Mouse (Mus musculus) kidney, adult 2 months (tissue): ENCODE data around the gene Kidins220. TPM values are rescaled to one million over a fixed set of nuclear protein-coding genes. Genes with fewer than 3 reads are reported as not detected.
A peak's percentile ranks its signal among the peaks of the same experiment; 100 is the strongest.

ENCODE experiments used
- DNase-seq: peaks from one replicate; pipeline ENCODE4 v3.0.0; 2021
- H3K27ac ChIP-seq: fragments of 200-500 bp; 2 replicates; pipeline ENCODE4 v1.5.1; 2012; ENCODE audit warnings: low read depth, low read length, control low read depth, inconsistent platforms; ENCODE audit not compliant: insufficient read depth
- H3K27me3 ChIP-seq: fragments of 200-500 bp; replicated peaks from 2 replicates; pipeline ENCODE4 v1.6.1; 2012; ENCODE audit warnings: mild to moderate bottlenecking, moderate library complexity, low read length, inconsistent platforms; ENCODE audit not compliant: control insufficient read depth, insufficient read depth
- H3K36me3 ChIP-seq: fragments of 200-500 bp; 2 replicates; pipeline ENCODE4 v1.6.1; 2012; ENCODE audit warnings: mild to moderate bottlenecking, moderate library complexity, low read length, inconsistent platforms; ENCODE audit not compliant: control insufficient read depth, insufficient read depth
- H3K4me1 ChIP-seq: fragments of 200-500 bp; 2 replicates; pipeline ENCODE4 v1.6.1; 2011; ENCODE audit warnings: low read length; ENCODE audit not compliant: control insufficient read depth, insufficient read depth
- H3K4me3 ChIP-seq: fragments of 200-500 bp; 2 replicates; pipeline ENCODE4 v1.5.1; 2011; ENCODE audit warnings: mild to moderate bottlenecking, low read depth, low read length, control low read depth; ENCODE audit not compliant: insufficient read depth
- CTCF ChIP-seq: fragments of 200-500 bp; conservative IDR thresholded peaks from 2 replicates; pipeline ENCODE4 v1.5.1; 2011; ENCODE audit warnings: low read depth, mild to moderate bottlenecking, control low read depth, low read length, moderate library complexity, mixed read lengths; ENCODE audit not compliant: insufficient read depth, insufficient read length
- POLR2A ChIP-seq: fragments of 200-500 bp; IDR thresholded peaks from one replicate; pipeline ENCODE4 v1.6.1; 2011; ENCODE audit warnings: low read depth, low read length, control low read depth
- WGBS: fragments of 180-500 bp; shearing (Covaris S2); methylation state at CpG from one replicate; pipeline ENCODE4 v1.1.7; 2018; 5-methylcytosine and 5-hydroxymethylcytosine counted together
- polyA plus RNA-seq: library from polyadenylated mRNA; depleted of rRNA; stranded (reverse); fragments of >200 nt; gene quantifications from 2 replicates; pipeline ENCODE4 v1.2.3, GENCODE M21; 2012

Gene Kidins220
- polyA plus RNA-seq, 1 experiment, result 79.6 TPM

DNA sequence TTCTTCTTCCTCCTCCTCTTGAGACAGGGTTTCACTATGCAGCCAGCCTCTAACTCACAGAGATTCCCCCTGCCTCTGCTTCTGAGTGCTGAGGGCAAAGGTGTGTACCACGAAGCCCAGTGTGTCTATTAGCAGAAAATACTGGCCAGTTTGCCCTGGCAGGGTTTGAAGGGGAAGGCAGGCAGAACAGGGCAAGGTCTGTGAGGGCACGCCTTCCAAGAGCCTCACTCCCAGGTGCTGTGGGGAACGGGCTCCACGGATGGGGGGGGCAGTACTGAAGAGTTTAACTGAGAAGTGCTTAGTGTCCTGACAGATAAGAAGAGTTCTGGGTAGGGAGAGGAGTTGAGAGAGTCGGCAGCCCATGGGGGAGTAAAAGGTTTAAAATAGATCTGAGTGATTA is 1.1 kb upstream of the Kidins220 start:
- Histone ChIP-seq H3K36me3 (no peaks in the 10 kb centered on the region), H3K4me1 (peaks cover 14% of the 10 kb centered on the region; the same call in 1 of the 2 replicates), H3K4me3 (peak overlapping the region; percentile 33; the same call in 1 of the 2 replicates), H3K27ac (peak overlapping the region; percentile 92), H3K27me3 (no peaks in the 10 kb centered on the region)
- TF ChIP-seq CTCF (no peak), POLR2A (no peak)
- peak; percentile 85 for DNase-seq
- 23% methylated on average over 5 of the region's 5 CpGs for WGBS

DNA sequence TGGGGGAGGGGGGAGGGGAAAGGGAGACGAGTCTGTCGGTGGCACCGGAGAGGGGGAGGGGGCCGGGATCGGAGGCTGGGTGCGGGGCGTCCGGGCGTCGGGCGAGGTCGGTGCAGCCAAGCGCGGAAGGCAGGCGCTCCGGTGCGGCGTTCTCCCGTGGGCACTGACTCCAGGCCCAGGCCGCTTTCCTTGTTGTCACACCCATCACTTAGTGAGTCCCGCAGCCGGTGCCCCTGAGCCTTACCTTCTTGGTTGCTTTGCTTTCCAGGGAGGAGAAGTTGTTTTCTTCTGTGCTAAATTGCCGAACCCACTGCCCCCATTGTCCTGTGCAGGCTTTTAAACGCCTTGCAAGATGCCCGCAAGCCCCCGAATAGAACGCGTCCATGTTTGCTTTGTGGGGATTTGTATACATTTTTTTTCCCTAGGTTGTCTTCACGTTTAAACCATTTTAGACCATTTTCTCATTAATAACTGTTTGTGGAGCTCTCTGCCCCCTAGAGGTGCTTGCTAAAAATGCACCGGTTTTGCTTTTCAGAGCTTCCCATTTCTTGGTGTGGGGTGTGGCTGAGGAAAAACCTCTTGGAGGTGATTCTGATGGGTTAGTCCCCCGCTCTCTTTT is 499 bp downstream of the Kidins220 start:
- DNase-seq, result peak; percentile 84
- TF ChIP-seq POLR2A (no peak), CTCF (peak; percentile 29; the same call in 1 of the 2 replicates)
- Histone ChIP-seq H3K36me3 (no peaks in the 10 kb centered on the region), H3K27me3 (no peaks in the 10 kb centered on the region), H3K27ac (peak overlapping the region; percentile 87), H3K4me3 (peak overlapping the region; percentile 94), H3K4me1 (peaks cover 17% of the 10 kb centered on the region; the same call in 1 of the 2 replicates)
- WGBS, result under 1% methylated on average over 31 of the region's 31 CpGs

DNA sequence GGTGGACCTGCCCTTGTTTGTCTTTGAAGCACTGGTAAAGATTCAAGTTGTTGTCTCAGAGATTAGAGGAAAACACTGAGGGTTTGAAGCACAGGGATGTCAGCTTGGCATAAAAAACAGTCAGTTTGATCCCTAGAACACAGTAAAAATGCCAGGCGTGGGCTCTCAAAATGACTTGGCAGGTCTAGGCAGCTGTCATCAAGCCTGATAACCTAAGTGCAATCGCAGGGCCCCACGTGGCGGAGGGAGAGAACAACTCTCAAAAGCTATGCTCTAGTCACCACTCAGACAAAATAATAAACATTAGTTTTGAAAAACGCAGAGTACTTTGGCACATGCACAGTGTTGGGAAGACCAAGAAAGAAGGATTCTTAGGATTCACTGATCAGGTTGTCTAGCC is 10.5 kb downstream of the Kidins220 start:
- Histone ChIP-seq H3K36me3 (peaks cover 11% of the 10 kb centered on the region), H3K27me3 (no peaks in the 10 kb centered on the region), H3K27ac (no peak overlapping the region), H3K4me3 (no peak overlapping the region), H3K4me1 (no peaks in the 10 kb centered on the region; the same call in 1 of the 2 replicates)
- TF ChIP-seq POLR2A, result no peak
- TF ChIP-seq CTCF, result no peak
- 74% methylated on average over 5 of the region's 5 CpGs for WGBS
- DNase-seq, result no peak

DNA sequence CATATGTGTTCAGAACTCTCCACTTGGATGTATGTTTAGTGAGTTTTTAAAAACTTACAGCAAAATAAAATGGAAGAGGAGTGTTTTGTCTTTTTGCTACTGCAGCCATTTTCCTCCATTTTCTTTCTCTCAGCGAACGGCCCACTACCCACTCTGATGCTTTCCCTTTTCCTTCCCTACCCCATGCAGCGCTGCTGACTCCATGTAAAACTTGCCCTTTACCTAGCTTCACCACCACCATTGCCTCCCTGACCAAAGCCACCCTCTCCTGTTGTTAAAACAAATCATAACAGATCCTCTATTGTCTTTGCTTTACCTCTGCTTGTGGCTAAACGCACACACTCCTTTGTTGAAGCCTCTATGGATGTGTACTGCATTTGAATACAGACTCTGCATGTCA is 20.6 kb downstream of the Kidins220 start:
- no peak overlapping the region for H3K4me3 ChIP-seq
- peaks cover 23% of the 10 kb centered on the region for H3K36me3 ChIP-seq
- no peak overlapping the region for H3K27ac ChIP-seq
- WGBS, result 94% methylated on average over 4 of the region's 4 CpGs
- no peak for DNase-seq
- TF ChIP-seq CTCF (no peak), POLR2A (no peak)
- no peaks in the 10 kb centered on the region for H3K27me3 ChIP-seq
- no peaks in the 10 kb centered on the region for H3K4me1 ChIP-seq

DNA sequence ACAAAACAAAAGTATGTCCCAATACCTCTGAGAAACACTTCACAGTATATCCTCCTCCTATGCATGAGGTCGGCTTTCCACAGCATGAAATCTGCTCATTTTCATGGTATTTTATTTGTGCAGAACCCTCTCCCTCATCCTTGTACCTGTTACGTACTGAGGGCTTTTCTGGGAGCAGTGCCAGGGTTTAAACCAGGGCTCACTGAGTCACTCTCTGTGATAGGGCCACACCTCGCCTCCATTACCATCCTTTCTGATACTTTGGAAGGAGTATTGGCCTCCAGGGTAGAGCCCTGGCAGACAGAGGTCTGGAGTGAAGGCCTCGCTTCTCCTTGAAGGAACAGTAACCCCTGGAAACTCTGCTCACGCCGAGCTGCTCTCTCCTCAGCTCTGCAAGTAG is 30.6 kb downstream of the Kidins220 start:
- TF ChIP-seq POLR2A (no peak), CTCF (no peak)
- 69% methylated on average over 6 of the region's 6 CpGs for WGBS
- Histone ChIP-seq H3K27me3 (no peaks in the 10 kb centered on the region), H3K4me1 (no peaks in the 10 kb centered on the region), H3K36me3 (peaks cover 15% of the 10 kb centered on the region), H3K27ac (no peak overlapping the region), H3K4me3 (no peak overlapping the region)
- no peak for DNase-seq

DNA sequence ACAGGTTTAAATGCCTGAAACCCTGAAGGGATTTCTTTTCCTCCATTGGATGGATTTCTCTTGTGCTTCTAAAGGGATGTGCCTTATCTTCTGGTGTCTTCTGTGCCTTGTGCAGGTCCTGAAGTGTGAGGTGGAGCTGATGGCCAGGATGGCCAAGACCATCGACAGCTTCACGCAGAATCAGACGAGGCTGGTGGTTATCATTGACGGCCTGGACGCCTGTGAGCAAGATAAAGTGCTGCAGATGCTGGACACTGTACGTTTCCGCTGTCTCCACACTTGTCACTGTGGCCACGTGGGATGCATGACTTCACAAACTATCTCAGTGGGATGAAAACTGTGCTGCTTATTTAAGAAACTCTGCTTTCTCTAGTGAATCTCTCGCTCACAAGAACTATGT is 35.2 kb downstream of the Kidins220 start:
- no peak overlapping the region for H3K4me3 ChIP-seq
- WGBS, result 87% methylated on average over 9 of the region's 9 CpGs
- TF ChIP-seq POLR2A, result no peak
- no peak for TF ChIP-seq CTCF
- no peaks in the 10 kb centered on the region for H3K27me3 ChIP-seq
- H3K4me1 ChIP-seq, result no peaks in the 10 kb centered on the region
- peaks cover 27% of the 10 kb centered on the region for H3K36me3 ChIP-seq
- no peak for DNase-seq
- no peak overlapping the region for H3K27ac ChIP-seq

DNA sequence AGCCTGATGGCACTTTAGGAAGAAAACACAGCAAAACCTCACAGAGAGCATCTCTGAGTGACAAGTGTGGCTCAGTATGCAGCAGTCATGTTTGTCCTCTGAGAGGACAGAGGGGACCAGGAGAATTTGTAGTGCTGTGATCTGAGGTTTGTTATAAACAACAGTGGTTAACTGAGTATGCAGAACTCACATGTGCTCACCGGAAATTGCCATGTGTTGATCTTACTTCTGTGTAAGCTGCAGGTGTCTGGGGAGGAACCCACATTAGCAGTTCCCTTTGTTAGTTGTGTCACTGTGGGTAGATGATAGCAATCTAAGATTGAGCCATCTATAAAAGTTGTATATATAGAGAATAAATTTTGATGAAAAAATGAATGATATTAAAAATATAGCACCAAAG is 35.7 kb downstream of the Kidins220 start:
- TF ChIP-seq POLR2A (no peak), CTCF (no peak)
- Histone ChIP-seq H3K4me3 (no peak overlapping the region), H3K27ac (no peak overlapping the region), H3K4me1 (no peaks in the 10 kb centered on the region), H3K27me3 (no peaks in the 10 kb centered on the region), H3K36me3 (peaks cover 29% of the 10 kb centered on the region)
- WGBS, result 81% methylated on average over 1 of the region's 1 CpGs
- DNase-seq, result no peak

DNA sequence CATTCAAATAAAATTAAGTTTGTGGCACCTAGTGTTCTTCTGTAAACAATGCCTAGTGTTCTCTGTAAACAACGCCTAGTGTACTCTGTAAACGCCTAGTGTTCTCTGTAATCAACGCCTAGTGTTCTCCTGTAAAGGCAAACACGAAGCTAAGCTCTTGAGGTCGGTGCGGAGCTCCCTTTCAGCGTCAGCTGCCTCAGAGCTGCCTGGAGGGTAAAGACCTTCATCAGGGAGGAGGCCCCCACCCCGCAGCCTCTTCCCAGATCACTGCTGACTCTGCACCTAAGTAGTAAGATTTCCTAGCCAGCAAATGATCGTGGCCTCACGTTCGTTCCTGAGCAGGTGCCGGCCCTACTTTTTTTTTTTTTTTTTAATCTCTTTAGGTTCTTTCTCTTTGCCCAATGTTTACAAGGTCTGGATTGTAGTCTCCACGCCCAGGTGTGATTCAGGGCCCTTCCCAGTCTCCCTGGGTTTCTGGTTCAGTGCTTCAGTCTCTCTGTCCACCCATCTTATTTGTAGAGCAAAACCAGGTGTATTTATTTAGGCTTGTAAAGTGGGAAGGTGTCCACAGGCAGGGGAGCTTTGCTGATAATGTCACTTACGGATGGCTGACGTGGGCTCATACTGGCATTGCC is 37.1 kb downstream of the Kidins220 start:
- Histone ChIP-seq H3K4me3 (no peak overlapping the region), H3K27me3 (no peaks in the 10 kb centered on the region), H3K4me1 (no peaks in the 10 kb centered on the region), H3K36me3 (peaks cover 32% of the 10 kb centered on the region), H3K27ac (no peak overlapping the region)
- WGBS, result 63% methylated on average over 15 of the region's 15 CpGs
- TF ChIP-seq POLR2A, result no peak
- no peak for TF ChIP-seq CTCF
- no peak for DNase-seq
